Mouse (Mus musculus): Measurements from ENCODE around the gene Lifr. TPM values are rescaled to one million over a fixed set of nuclear protein-coding genes. Genes with fewer than 3 reads are reported as not detected.

Lifr gene
- polyA plus RNA-seq, 1 experiment from 2014 or later = 17.4 TPM

DNA sequence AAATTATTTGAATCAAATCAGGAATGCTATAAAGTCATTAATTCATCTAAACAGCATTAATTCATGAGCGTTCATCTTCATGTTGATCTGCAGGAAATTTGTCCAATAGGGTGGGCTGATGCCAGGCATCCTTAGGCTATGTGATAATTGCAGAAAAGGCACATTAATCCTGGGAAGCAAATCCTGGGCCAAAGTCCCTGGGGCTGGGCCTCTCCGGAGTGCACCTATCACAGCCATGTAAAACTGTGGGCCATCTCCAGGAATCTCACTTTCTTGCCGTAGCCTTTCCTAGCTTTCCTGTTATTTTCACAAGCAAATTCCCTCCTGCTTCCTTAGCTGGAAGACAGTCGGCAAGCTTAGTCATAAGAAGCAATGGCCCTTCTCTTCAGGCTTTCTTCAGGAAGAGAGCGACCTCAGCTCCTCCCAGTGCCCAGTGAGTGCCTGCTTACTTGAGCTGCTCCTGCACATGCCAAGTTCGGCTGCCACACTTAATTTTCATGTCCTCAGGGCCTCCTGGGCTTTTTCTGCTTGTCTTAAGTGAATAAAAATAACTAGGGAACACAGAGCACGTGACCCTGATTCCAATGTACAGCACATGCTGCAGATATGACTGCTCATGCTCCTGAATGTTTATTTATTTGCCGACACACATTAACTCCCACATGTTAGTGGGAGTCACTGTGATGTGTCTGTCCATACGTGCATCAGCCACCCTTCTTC is 26.7 kb upstream of the Lifr start:
- 65% methylated on average over 9 of the region's 9 CpGs for WGBS
- no peak for ATAC-seq (replicated peaks; ENCODE audit: insufficient number of reproducible peaks, insufficient read depth, low FRiP score, low read depth)
- peaks cover 5% of the 10 kb centered on the region; the same call in 1 of the 2 replicates for H3K4me1 ChIP-seq (replicated peaks)
- no peaks in the 10 kb centered on the region for H3K9me3 ChIP-seq (replicated peaks)
- no peak overlapping the region for H3K4me2 ChIP-seq
- H3K9ac ChIP-seq = no peak overlapping the region
- no peak overlapping the region for H3K4me3 ChIP-seq
- H3K27me3 ChIP-seq = no peaks in the 10 kb centered on the region
- no peak overlapping the region for H3K27ac ChIP-seq
- no peaks in the 10 kb centered on the region for H3K36me3 ChIP-seq

GRCm38 (mm10) chr15:7064992-7065523 is 25.4 kb upstream of the Lifr start:
- no peak overlapping the region for H3K27ac ChIP-seq
- no peak overlapping the region for H3K4me3 ChIP-seq
- no peak overlapping the region for H3K4me2 ChIP-seq
- H3K9ac ChIP-seq = no peak overlapping the region
- 84% methylated on average over 14 of the region's 14 CpGs for WGBS
- H3K36me3 ChIP-seq = no peaks in the 10 kb centered on the region
- no peaks in the 10 kb centered on the region for H3K9me3 ChIP-seq (replicated peaks)
- peaks cover 5% of the 10 kb centered on the region; the same call in 1 of the 2 replicates for H3K4me1 ChIP-seq (replicated peaks)
- ATAC-seq (replicated peaks; ENCODE audit: insufficient number of reproducible peaks, insufficient read depth, low FRiP score, low read depth) = no peak
- no peaks in the 10 kb centered on the region for H3K27me3 ChIP-seq

- 73% methylated on average over 5 of the region's 5 CpGs for WGBS
- no peaks in the 10 kb centered on the region for H3K36me3 ChIP-seq
- H3K4me2 ChIP-seq = no peak overlapping the region
- H3K4me1 ChIP-seq (replicated peaks) = peaks cover 5% of the 10 kb centered on the region; the same call in 1 of the 2 replicates
- no peaks in the 10 kb centered on the region for H3K27me3 ChIP-seq
- H3K9ac ChIP-seq = no peak overlapping the region
- no peak for ATAC-seq (replicated peaks; ENCODE audit: insufficient number of reproducible peaks, insufficient read depth, low FRiP score, low read depth)
- H3K4me3 ChIP-seq = no peak overlapping the region
- H3K9me3 ChIP-seq (replicated peaks) = no peaks in the 10 kb centered on the region
- H3K27ac ChIP-seq = no peak overlapping the region
Observed at GRCm38 (mm10) chr15:7065624-7066023, 24.8 kb upstream of the Lifr start.

DNA sequence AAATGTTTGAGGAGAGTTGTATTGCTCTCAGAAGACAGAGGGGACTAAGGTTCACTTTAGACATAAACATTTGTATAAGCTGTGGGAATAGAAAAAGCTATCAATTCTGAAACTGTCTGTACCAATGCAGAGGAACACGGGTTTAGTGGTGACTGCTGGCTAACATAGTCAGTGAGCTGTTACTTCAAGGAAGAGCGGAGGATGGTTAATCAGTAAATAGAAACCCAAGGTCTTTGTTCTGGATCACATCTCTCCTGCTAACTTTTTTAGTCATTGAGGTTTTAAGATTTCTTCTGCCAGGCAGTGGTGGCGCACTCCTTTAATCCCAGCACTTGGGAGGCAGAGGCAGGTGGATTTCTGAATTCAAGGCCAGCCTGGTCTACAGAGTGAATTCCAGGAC is 23.7 kb upstream of the Lifr start:
- no peaks in the 10 kb centered on the region for H3K27me3 ChIP-seq
- 84% methylated on average over 3 of the region's 3 CpGs for WGBS
- H3K9me3 ChIP-seq (replicated peaks) = no peaks in the 10 kb centered on the region
- no peak overlapping the region for H3K9ac ChIP-seq
- H3K27ac ChIP-seq = no peak overlapping the region
- H3K4me3 ChIP-seq = no peak overlapping the region
- H3K4me2 ChIP-seq = no peak overlapping the region
- no peak for ATAC-seq (replicated peaks; ENCODE audit: insufficient number of reproducible peaks, insufficient read depth, low FRiP score, low read depth)
- H3K4me1 ChIP-seq (replicated peaks) = peaks cover 5% of the 10 kb centered on the region; the same call in 1 of the 2 replicates
- no peaks in the 10 kb centered on the region for H3K36me3 ChIP-seq

- no peak for ATAC-seq (replicated peaks; ENCODE audit: insufficient number of reproducible peaks, insufficient read depth, low FRiP score, low read depth)
- no peak overlapping the region for H3K27ac ChIP-seq
- H3K4me1 ChIP-seq (replicated peaks) = no peaks in the 10 kb centered on the region
- H3K4me3 ChIP-seq = no peak overlapping the region
- H3K27me3 ChIP-seq = no peaks in the 10 kb centered on the region
- no peaks in the 10 kb centered on the region for H3K9me3 ChIP-seq (replicated peaks)
- no peaks in the 10 kb centered on the region for H3K36me3 ChIP-seq
- no peak overlapping the region for H3K4me2 ChIP-seq
- 71% methylated on average over 7 of the region's 7 CpGs for WGBS
- no peak overlapping the region for H3K9ac ChIP-seq
Observed at GRCm38 (mm10) chr15:7069374-7069773, 21.0 kb upstream of the Lifr start.

DNA sequence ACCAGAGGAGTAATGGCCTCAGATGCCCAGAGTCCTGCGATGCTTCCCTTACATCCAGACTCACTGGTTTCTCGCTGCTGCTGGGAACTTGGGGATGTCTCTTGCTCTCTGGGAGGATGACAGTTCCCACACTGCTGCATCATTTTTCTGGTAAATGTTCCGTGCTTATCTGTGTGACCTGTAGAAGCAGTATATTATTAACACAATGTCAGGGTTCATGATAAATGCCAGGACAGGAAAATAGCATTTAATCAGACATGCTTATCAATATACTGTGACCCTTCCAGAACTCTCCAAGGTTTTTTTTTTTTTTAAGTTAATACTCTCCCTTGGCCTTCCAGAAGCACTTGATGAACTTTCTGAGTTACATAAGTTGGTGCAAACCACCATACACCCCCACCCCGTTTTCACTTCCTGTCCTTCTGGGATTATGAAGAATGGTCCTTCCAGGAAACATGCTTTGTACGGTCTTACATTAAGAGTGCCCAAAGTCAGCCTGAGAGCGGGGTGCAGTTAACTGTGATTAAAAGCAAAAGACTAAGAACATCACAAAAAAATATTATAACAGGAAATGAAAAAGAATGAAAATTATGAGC is 20.1 kb upstream of the Lifr start:
- 54% methylated on average over 6 of the region's 6 CpGs for WGBS
- Histone ChIP-seq H3K9ac (no peak overlapping the region), H3K4me2 (no peak overlapping the region), H3K4me1 (replicated peaks) (no peaks in the 10 kb centered on the region), H3K27me3 (no peaks in the 10 kb centered on the region), H3K4me3 (no peak overlapping the region), H3K27ac (no peak overlapping the region), H3K9me3 (replicated peaks) (no peaks in the 10 kb centered on the region), H3K36me3 (no peaks in the 10 kb centered on the region)
- ATAC-seq (replicated peaks; ENCODE audit: insufficient number of reproducible peaks, insufficient read depth, low FRiP score, low read depth) = no peak

GRCm38 (mm10) chr15:7073269-7073668 is 17.1 kb upstream of the Lifr start:
- 65% methylated on average over 3 of the region's 3 CpGs for WGBS
- no peak overlapping the region for H3K27ac ChIP-seq
- no peak overlapping the region for H3K4me3 ChIP-seq
- H3K4me2 ChIP-seq = no peak overlapping the region
- H3K4me1 ChIP-seq (replicated peaks) = no peaks in the 10 kb centered on the region
- ATAC-seq (replicated peaks; ENCODE audit: insufficient number of reproducible peaks, insufficient read depth, low FRiP score, low read depth) = no peak
- no peaks in the 10 kb centered on the region for H3K27me3 ChIP-seq
- H3K36me3 ChIP-seq = no peaks in the 10 kb centered on the region
- H3K9ac ChIP-seq = no peak overlapping the region
- H3K9me3 ChIP-seq (replicated peaks) = no peaks in the 10 kb centered on the region

DNA sequence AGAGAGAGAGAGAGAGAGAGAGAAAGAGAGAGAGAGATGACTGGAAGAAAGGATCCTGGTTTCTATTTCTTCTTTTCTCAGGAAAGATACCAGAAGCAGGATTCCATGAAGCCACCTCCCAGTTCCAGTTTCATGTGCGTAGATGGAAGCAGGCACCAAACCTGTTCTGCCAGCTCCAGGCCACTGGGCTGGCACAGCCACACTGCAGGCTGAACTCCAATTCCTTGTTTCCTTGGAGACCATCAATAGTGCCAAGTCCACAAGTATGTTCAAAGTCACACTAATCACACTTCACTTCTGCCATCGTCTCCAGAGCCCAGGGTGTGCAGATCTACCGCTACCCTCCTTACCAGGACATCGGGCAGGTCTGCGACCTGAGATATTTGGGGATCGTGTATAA is 15.2 kb upstream of the Lifr start:
- Histone ChIP-seq H3K36me3 (no peaks in the 10 kb centered on the region), H3K27ac (no peak overlapping the region), H3K9ac (no peak overlapping the region), H3K9me3 (replicated peaks) (no peaks in the 10 kb centered on the region), H3K4me3 (no peak overlapping the region), H3K4me2 (no peak overlapping the region), H3K4me1 (replicated peaks) (no peaks in the 10 kb centered on the region), H3K27me3 (no peaks in the 10 kb centered on the region)
- ATAC-seq (replicated peaks; ENCODE audit: insufficient number of reproducible peaks, insufficient read depth, low FRiP score, low read depth) = no peak
- WGBS = 82% methylated on average over 6 of the region's 6 CpGs

GRCm38 (mm10) chr15:7078356-7078755 is 12.1 kb upstream of the Lifr start:
- H3K27ac ChIP-seq = no peak overlapping the region
- H3K4me1 ChIP-seq (replicated peaks) = peaks cover 12% of the 10 kb centered on the region
- H3K4me2 ChIP-seq = no peak overlapping the region
- H3K27me3 ChIP-seq = no peaks in the 10 kb centered on the region
- no peaks in the 10 kb centered on the region for H3K36me3 ChIP-seq
- WGBS = 72% methylated on average over 2 of the region's 2 CpGs
- ATAC-seq (replicated peaks; ENCODE audit: insufficient number of reproducible peaks, insufficient read depth, low FRiP score, low read depth) = no peak
- H3K9me3 ChIP-seq (replicated peaks) = no peaks in the 10 kb centered on the region
- H3K4me3 ChIP-seq = no peak overlapping the region
- H3K9ac ChIP-seq = no peak overlapping the region

- H3K36me3 ChIP-seq = no peaks in the 10 kb centered on the region
- no peak overlapping the region for H3K27ac ChIP-seq
- H3K27me3 ChIP-seq = no peaks in the 10 kb centered on the region
- H3K9ac ChIP-seq = no peak overlapping the region
- H3K4me2 ChIP-seq = no peak overlapping the region
- WGBS = 90% methylated on average over 4 of the region's 4 CpGs
- no peaks in the 10 kb centered on the region for H3K9me3 ChIP-seq (replicated peaks)
- H3K4me1 ChIP-seq (replicated peaks) = peaks cover 12% of the 10 kb centered on the region
- no peak for ATAC-seq (replicated peaks; ENCODE audit: insufficient number of reproducible peaks, insufficient read depth, low FRiP score, low read depth)
- H3K4me3 ChIP-seq = no peak overlapping the region
Observed at GRCm38 (mm10) chr15:7079631-7080337, 10.6 kb upstream of the Lifr start.

DNA sequence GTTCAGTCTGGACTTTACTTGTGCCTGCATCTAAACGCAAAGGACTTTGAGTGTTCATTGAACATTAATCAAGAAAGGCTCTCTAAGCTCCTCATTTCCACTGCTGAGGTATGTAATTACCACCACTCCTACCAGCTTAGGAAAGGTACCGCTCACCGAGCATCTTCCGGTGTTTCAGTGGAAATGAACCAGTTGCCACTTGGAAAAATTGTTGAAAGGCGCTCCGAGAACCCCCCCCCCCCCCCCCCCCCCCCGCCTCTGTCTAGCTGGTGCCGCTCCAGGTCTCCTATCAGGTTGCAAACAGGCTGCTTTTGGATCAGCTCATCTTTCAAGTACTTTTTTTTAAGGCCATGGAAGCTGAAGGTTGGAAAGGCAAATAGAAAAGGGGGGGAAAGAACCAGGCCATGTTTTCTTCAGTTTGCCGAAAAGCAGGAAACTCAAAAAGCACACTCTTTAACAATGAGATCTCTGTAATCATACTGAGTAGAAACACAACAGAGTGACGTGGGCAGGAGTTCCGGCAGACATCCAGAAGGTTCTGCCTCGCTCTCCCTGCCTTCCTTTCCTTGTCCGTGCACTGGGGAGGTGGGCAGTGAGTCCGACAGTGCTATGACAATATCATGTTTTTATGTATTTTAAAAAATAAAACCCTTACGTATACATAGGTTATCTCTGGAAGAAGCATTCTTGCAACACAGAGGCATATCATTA is 9.3 kb upstream of the Lifr start:
- Histone ChIP-seq H3K36me3 (no peaks in the 10 kb centered on the region), H3K27ac (no peak overlapping the region), H3K27me3 (no peaks in the 10 kb centered on the region; the same call in 1 of the 2 replicates), H3K9ac (no peak overlapping the region), H3K9me3 (replicated peaks) (no peaks in the 10 kb centered on the region), H3K4me3 (no peak overlapping the region), H3K4me1 (replicated peaks) (peaks cover 12% of the 10 kb centered on the region), H3K4me2 (no peak overlapping the region)
- WGBS = 54% methylated on average over 14 of the region's 15 CpGs
- no peak for ATAC-seq (replicated peaks; ENCODE audit: insufficient number of reproducible peaks, insufficient read depth, low FRiP score, low read depth)

Measured in heart, embryonic 15.5 days (tissue).